27 mouse cellular contexts compared by ENCODE assay signal in the genomic region with DNA sequence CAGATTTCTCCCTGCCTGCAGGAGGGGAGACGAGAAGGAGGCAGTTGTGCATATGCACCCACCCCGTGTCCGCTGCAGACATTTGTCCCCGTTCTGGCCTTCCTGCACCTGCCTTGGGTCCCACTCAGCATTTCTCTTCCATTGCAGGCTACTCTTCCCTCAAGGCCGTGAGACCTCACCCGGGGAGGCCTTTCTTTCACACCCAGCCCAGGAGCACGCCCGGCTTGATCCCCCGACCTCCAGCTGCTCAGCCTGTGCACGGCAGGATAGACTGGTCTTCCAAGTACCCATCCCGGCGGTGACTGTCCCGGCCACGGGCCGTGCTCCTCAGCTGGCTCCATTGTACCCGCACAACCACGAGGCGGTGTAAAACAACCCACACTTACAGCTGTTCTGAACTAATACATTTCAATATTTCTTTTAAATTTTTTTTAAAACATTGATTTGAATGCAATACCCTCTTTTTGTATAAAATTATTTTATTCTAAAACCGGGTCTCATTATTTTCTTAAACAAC. TPM values are rescaled to one million over a fixed set of nuclear protein-coding genes. Genes with fewer than 3 reads are reported as not detected.
A peak's percentile ranks its signal among the peaks of the same experiment; 100 is the strongest.
DNase-seq lines count a peak whose midpoint lies in the region; ATAC-seq and TF ChIP-seq lines count a peak whose summit lies in the region.
"Had no signal": no experiment of that assay in that cellular context is flagged by ENCODE, and none has a peak within 500 bp of the region (broad histone marks: within the 10 kb centered on the region; RNA-seq: fewer than 3 reads in every experiment).

No protein-coding gene starts in this region.

- no peak overlapping the region for H3K4me3 ChIP-seq in embryonic facial prominence, embryonic 11.5 days (ENCODE audit: low read depth, low read length)
- no peak overlapping the region for H3K4me3 ChIP-seq in embryonic facial prominence, embryonic 10.5 days
- H3K4me3 ChIP-seq in heart, embryonic 15.5 days = no peak overlapping the region
- H3K4me3 ChIP-seq in heart, adult 2 months = no peak overlapping the region
- no peak overlapping the region for H3K4me3 ChIP-seq in liver, embryonic 12.5 days
- H3K4me3 ChIP-seq in liver, embryonic 13.5 days (replicated peaks) = no peak overlapping the region
- H3K4me3 ChIP-seq: embryonic facial prominence, embryonic 12.5 days; heart, embryonic 12.5 days; hindbrain, embryonic 13.5 days had no signal

- no peak overlapping the region for H3K9ac ChIP-seq in embryonic facial prominence, embryonic 11.5 days (replicated peaks; ENCODE audit: low read length)
- H3K9ac ChIP-seq in heart, embryonic 15.5 days = no peak overlapping the region
- H3K9ac ChIP-seq in heart, adult 2 months (ENCODE audit: low read depth, low read length) = no peak overlapping the region
- peak overlapping the region; percentile 52; the same call in 1 of the 2 replicates for H3K9ac ChIP-seq in liver, embryonic 12.5 days
- no peak overlapping the region for H3K9ac ChIP-seq in liver, embryonic 13.5 days
- H3K9ac ChIP-seq: embryonic facial prominence, embryonic 12.5 days; forebrain, postnatal 0 days; heart, embryonic 12.5 days; hindbrain, embryonic 13.5 days; lung, embryonic 14.5 days had no signal

- peak; percentile 70; the same call in 1 of the 2 replicates for ATAC-seq in embryonic facial prominence, embryonic 11.5 days (replicated peaks; ENCODE audit: insufficient number of reproducible peaks, low FRiP score, low TSS enrichment, low read depth)
- ATAC-seq in heart, embryonic 15.5 days (replicated peaks; ENCODE audit: insufficient number of reproducible peaks, insufficient read depth, low FRiP score, low read depth) = no peak
- ATAC-seq in liver, embryonic 12.5 days = no peak
- ATAC-seq in liver, embryonic 13.5 days (ENCODE audit: low read depth) = no peak
- ATAC-seq: activated CD4-positive, CD25-positive, alpha-beta regulatory T cell, adult 4 months; forebrain, postnatal 0 days; Patski had no signal

- no peaks in the 10 kb centered on the region; the same call in 1 of the 2 replicates for H3K36me3 ChIP-seq in embryonic facial prominence, embryonic 11.5 days (replicated peaks; ENCODE audit: control insufficient read depth, insufficient read depth, low read depth, low read length)
- H3K36me3 ChIP-seq in embryonic facial prominence, embryonic 10.5 days (replicated peaks) = peaks cover 78% of the 10 kb centered on the region
- peaks cover 26% of the 10 kb centered on the region for H3K36me3 ChIP-seq in heart, embryonic 15.5 days
- peaks cover 3% of the 10 kb centered on the region; the same call in 1 of the 2 replicates for H3K36me3 ChIP-seq in heart, adult 2 months (ENCODE audit: control insufficient read depth, insufficient read depth, low read length)
- H3K36me3 ChIP-seq in liver, embryonic 12.5 days = peaks cover 11% of the 10 kb centered on the region
- H3K36me3 ChIP-seq in liver, embryonic 13.5 days = peaks cover 16% of the 10 kb centered on the region; the same call in 1 of the 2 replicates

- no peak for DNase-seq in embryonic facial prominence, embryonic 11.5 days (ENCODE audit: low spot score)
- DNase-seq in embryonic facial prominence, embryonic 10.5 days (ENCODE audit: low spot score) = no peak
- no peak for DNase-seq in heart, adult 2 months
- DNase-seq in liver = no peak
- no peak for DNase-seq in liver, embryonic 13.5 days
- no peak for DNase-seq in spleen, postnatal 10 days (ENCODE audit: low spot score in 2 of 2)
- DNase-seq: adrenal gland, adult 8-10 months; cerebellum, adult 11-12 months; cerebellum, postnatal 10 days; forebrain, postnatal 0 days; gastrocnemius, postnatal 14 days; kidney, adult 2 months; layer of hippocampus, adult 9-11 months; lung, embryonic 14.5 days; midbrain, embryonic 14.5 days; retina, postnatal 1 day; right cerebral cortex, postnatal 25 days; spleen, adult 18-20 months had no signal

- intact Hi-C loops in heart, adult 2 months (cut with DNase I) = no loop called here

- no peaks in the 10 kb centered on the region for H3K9me3 ChIP-seq in embryonic facial prominence, embryonic 11.5 days (replicated peaks; ENCODE audit: control insufficient read depth, low read length)
- H3K9me3 ChIP-seq in embryonic facial prominence, embryonic 10.5 days = no peaks in the 10 kb centered on the region
- H3K9me3 ChIP-seq in heart, embryonic 15.5 days (replicated peaks) = no peaks in the 10 kb centered on the region
- no peaks in the 10 kb centered on the region for H3K9me3 ChIP-seq in liver, embryonic 12.5 days (replicated peaks)
- no peaks in the 10 kb centered on the region for H3K9me3 ChIP-seq in liver, embryonic 13.5 days (replicated peaks)
- H3K9me3 ChIP-seq: embryonic facial prominence, embryonic 12.5 days; G1E; heart, embryonic 12.5 days; hindbrain, embryonic 13.5 days had no signal

- H3K4me2 ChIP-seq in embryonic facial prominence, embryonic 11.5 days (ENCODE audit: low read depth, low read length) = no peak overlapping the region
- no peak overlapping the region for H3K4me2 ChIP-seq in heart, embryonic 15.5 days
- peak overlapping the region; percentile 64 for H3K4me2 ChIP-seq in liver, embryonic 12.5 days
- peak overlapping the region; percentile 51 for H3K4me2 ChIP-seq in liver, embryonic 13.5 days
- H3K4me2 ChIP-seq: embryonic facial prominence, embryonic 12.5 days; hindbrain, embryonic 13.5 days; lung, embryonic 14.5 days had no signal

- no peak for TF ChIP-seq CTCF in heart, adult 2 months (IDR thresholded peaks at IDR 0.05)

- no peaks in the 10 kb centered on the region for H3K27me3 ChIP-seq in embryonic facial prominence, embryonic 11.5 days (ENCODE audit: control insufficient read depth, insufficient read depth, low read length)
- H3K27me3 ChIP-seq in embryonic facial prominence, embryonic 10.5 days (replicated peaks; ENCODE audit: low read depth, poor library complexity, severe bottlenecking) = no peaks in the 10 kb centered on the region
- H3K27me3 ChIP-seq in heart, embryonic 15.5 days = no peaks in the 10 kb centered on the region
- H3K27me3 ChIP-seq in heart, adult 2 months (ENCODE audit: control insufficient read depth, insufficient read depth, low read length) = no peaks in the 10 kb centered on the region
- no peaks in the 10 kb centered on the region for H3K27me3 ChIP-seq in liver, embryonic 12.5 days (replicated peaks)
- H3K27me3 ChIP-seq in liver, embryonic 13.5 days = no peaks in the 10 kb centered on the region
- H3K27me3 ChIP-seq: embryonic facial prominence, embryonic 12.5 days; heart, embryonic 12.5 days; hindbrain, embryonic 13.5 days; Patski had no signal

- H3K79me2 ChIP-seq in heart, adult 2 months (replicated peaks; ENCODE audit: control insufficient read depth, insufficient read depth, low read length) = no peaks in the 10 kb centered on the region

- H3K4me1 ChIP-seq in embryonic facial prominence, embryonic 11.5 days (ENCODE audit: control insufficient read depth, insufficient read depth, low read length) = no peaks in the 10 kb centered on the region
- H3K4me1 ChIP-seq in embryonic facial prominence, embryonic 10.5 days = no peaks in the 10 kb centered on the region
- peaks cover 10% of the 10 kb centered on the region; the same call in 1 of the 2 replicates for H3K4me1 ChIP-seq in heart, embryonic 15.5 days (replicated peaks)
- no peaks in the 10 kb centered on the region; the same call in 1 of the 2 replicates for H3K4me1 ChIP-seq in heart, adult 2 months (ENCODE audit: control insufficient read depth, insufficient read depth, low read length)
- peaks cover 34% of the 10 kb centered on the region for H3K4me1 ChIP-seq in liver, embryonic 12.5 days
- H3K4me1 ChIP-seq in liver, embryonic 13.5 days (replicated peaks) = peaks cover 28% of the 10 kb centered on the region
- H3K4me1 ChIP-seq: embryonic facial prominence, embryonic 12.5 days; hindbrain, embryonic 13.5 days had no signal

- WGBS in embryonic facial prominence, embryonic 11.5 days = 90% methylated on average over 19 of the region's 19 CpGs
- WGBS in embryonic facial prominence, embryonic 10.5 days = 89% methylated on average over 19 of the region's 19 CpGs
- 88% methylated on average over 19 of the region's 19 CpGs for WGBS in heart, embryonic 15.5 days
- WGBS in heart, adult 2 months = 92% methylated on average over 19 of the region's 19 CpGs
- WGBS in liver, embryonic 12.5 days (ENCODE audit: insufficient replicate concordance) = 85% methylated on average over 19 of the region's 19 CpGs
- 86% methylated on average over 19 of the region's 19 CpGs for WGBS in liver, embryonic 13.5 days (ENCODE audit: insufficient replicate concordance)

- no peak for TF ChIP-seq EP300 in heart, adult 2 months (IDR thresholded peaks at IDR 0.05; ENCODE audit: insufficient read depth, low read depth, low read length)

- no peak for TF ChIP-seq POLR2A in heart, adult 2 months (IDR thresholded peaks at IDR 0.05; ENCODE audit: insufficient read depth, low read depth, low read length)

- H3K27ac ChIP-seq in embryonic facial prominence, embryonic 11.5 days (replicated peaks; ENCODE audit: low read depth, low read length) = no peak overlapping the region
- no peak overlapping the region for H3K27ac ChIP-seq in embryonic facial prominence, embryonic 10.5 days (replicated peaks)
- peak overlapping the region; percentile 75 for H3K27ac ChIP-seq in heart, embryonic 15.5 days
- H3K27ac ChIP-seq in heart, adult 2 months = no peak overlapping the region
- peak overlapping the region; percentile 77 for H3K27ac ChIP-seq in liver, embryonic 12.5 days
- no peak overlapping the region for H3K27ac ChIP-seq in liver, embryonic 13.5 days
- H3K27ac ChIP-seq: embryonic facial prominence, embryonic 12.5 days; hindbrain, embryonic 13.5 days; kidney, postnatal 0 days had no signal

RNA-seq across cellular contexts. Expression of a gene that starts 15.1 kb away (rescaled TPM):
- polyA plus RNA-seq in embryonic facial prominence, embryonic 11.5 days (2014; fragmentation: Nextera tagmentation; extraction: Ambion mirVana) = 120 and 124 TPM in 2 replicates
- 102 and 107 TPM in 2 replicates for polyA plus RNA-seq in embryonic facial prominence, embryonic 10.5 days (2016; fragmentation: Nextera tagmentation; extraction: Ambion mirVana)
- 67.4 and 72.1 TPM in 2 replicates for polyA plus RNA-seq in heart, embryonic 15.5 days (2015; fragmentation: Nextera tagmentation; extraction: Ambion mirVana)
- 100 to 1,000 TPM; 100 to 104 TPM for total RNA-seq in heart, adult 2 months (2021)
- polyA plus RNA-seq in heart, adult 2 months (2012; rRNA removed) = 53.4 and 88.7 TPM in 2 replicates
- 20.0 and 22.1 TPM in 2 replicates for polyA plus RNA-seq in liver, embryonic 12.5 days (2016; fragmentation: Nextera tagmentation; extraction: Ambion mirVana)
- polyA plus RNA-seq in liver, embryonic 13.5 days (2015; fragmentation: Nextera tagmentation; extraction: Ambion mirVana) = 23.3 and 27.8 TPM in 2 replicates

RNA-seq across cellular contexts. Expression of a gene that starts 58.5 kb away (rescaled TPM):
- 33.4 and 35.2 TPM in 2 replicates for polyA plus RNA-seq in embryonic facial prominence, embryonic 11.5 days (2014; fragmentation: Nextera tagmentation; extraction: Ambion mirVana)
- 38.1 and 40.6 TPM in 2 replicates for polyA plus RNA-seq in embryonic facial prominence, embryonic 10.5 days (2016; fragmentation: Nextera tagmentation; extraction: Ambion mirVana)
- polyA plus RNA-seq in heart, embryonic 15.5 days (2015; fragmentation: Nextera tagmentation; extraction: Ambion mirVana) = 13.4 and 16.8 TPM in 2 replicates
- total RNA-seq in heart, adult 2 months (2021) = 10 to 100 TPM; 12.5 to 14.0 TPM
- polyA plus RNA-seq in heart, adult 2 months (2012; rRNA removed) = 7.8 and 10.1 TPM in 2 replicates
- 7.0 and 7.4 TPM in 2 replicates for polyA plus RNA-seq in liver, embryonic 12.5 days (2016; fragmentation: Nextera tagmentation; extraction: Ambion mirVana)
- 4.7 and 6.7 TPM in 2 replicates for polyA plus RNA-seq in liver, embryonic 13.5 days (2015; fragmentation: Nextera tagmentation; extraction: Ambion mirVana)

RNA-seq across cellular contexts. Expression of a gene that starts 58.6 kb away (rescaled TPM):
- polyA plus RNA-seq in embryonic facial prominence, embryonic 11.5 days (2014; fragmentation: Nextera tagmentation; extraction: Ambion mirVana) = 37.3 and 37.4 TPM in 2 replicates
- 22.9 and 24.7 TPM in 2 replicates for polyA plus RNA-seq in embryonic facial prominence, embryonic 10.5 days (2016; fragmentation: Nextera tagmentation; extraction: Ambion mirVana)
- 42.4 and 48.6 TPM in 2 replicates for polyA plus RNA-seq in heart, embryonic 15.5 days (2015; fragmentation: Nextera tagmentation; extraction: Ambion mirVana)
- 10 to 100 TPM; 34.4 to 40.6 TPM for total RNA-seq in heart, adult 2 months (2021)
- polyA plus RNA-seq in heart, adult 2 months (2012; rRNA removed) = 64.1 and 69.5 TPM in 2 replicates
- polyA plus RNA-seq in liver, embryonic 12.5 days (2016; fragmentation: Nextera tagmentation; extraction: Ambion mirVana) = 74.8 and 75.0 TPM in 2 replicates
- polyA plus RNA-seq in liver, embryonic 13.5 days (2015; fragmentation: Nextera tagmentation; extraction: Ambion mirVana) = 68.7 and 72.5 TPM in 2 replicates

Comparison
In these comparisons a context has a peak if more than half of its experiments do, and no peak if none do; other contexts are left out.
1. H3K27ac ChIP-seq: peak in heart, embryonic 15.5 days (single experiment) and liver, embryonic 12.5 days (single experiment); none in embryonic facial prominence, embryonic 11.5 days (single experiment), embryonic facial prominence, embryonic 10.5 days (single experiment), heart, adult 2 months (single experiment) and liver, embryonic 13.5 days (single experiment).
2. H3K4me2 ChIP-seq: peak in liver, embryonic 12.5 days (single experiment) and liver, embryonic 13.5 days (single experiment); none in embryonic facial prominence, embryonic 11.5 days (single experiment) and heart, embryonic 15.5 days (single experiment).